Mouse (Mus musculus) hindbrain, embryonic 11.5 days (tissue): ENCODE results near the gene Orc1. TPM values are rescaled to one million over a fixed set of nuclear protein-coding genes. Genes with fewer than 3 reads are reported as not detected.

ENCODE experiments used
- polyA plus RNA-seq: library from polyadenylated mRNA; unstranded; fragments of >200 nt; fragmentation: Nextera tagmentation; extraction: Ambion mirVana; gene quantifications from 2 replicates; pipeline ENCODE4 v1.2.1, GENCODE M21; 2014

Gene Orc1
- polyA plus RNA-seq, 1 experiment from 2014 or later = 10.4 TPM

Other genes with a start within 250 kb of the Orc1 start
- 2.0 and 3.2 TPM in 2 replicates for gene Shisal2a, start 196.1 kb upstream of the Orc1 start, polyA plus RNA-seq
- 47.3 and 52.8 TPM in 2 replicates for gene Gpx7, start 172.5 kb upstream of the Orc1 start, polyA plus RNA-seq
- 65.8 and 105 TPM in 2 replicates for gene Tut4, start 120.0 kb upstream of the Orc1 start, polyA plus RNA-seq
- gene Prpf38a, start 87 bp upstream of the Orc1 start, polyA plus RNA-seq = 113 and 122 TPM in 2 replicates
- gene Cc2d1b, start 40.5 kb downstream of the Orc1 start, polyA plus RNA-seq = 19.4 and 19.5 TPM in 2 replicates
- 1.3 and 2.0 TPM in 2 replicates for gene 3110021N24Rik, start 140.2 kb downstream of the Orc1 start, polyA plus RNA-seq
- 3.5 and 8.4 TPM in 2 replicates for gene Zfyve9, start 201.4 kb downstream of the Orc1 start, polyA plus RNA-seq